Comparison of ENCODE assay signal across 8 mouse cellular contexts in genomic region chr19:36347831-36348160, GRCm38 (mm10). TPM values are rescaled to one million over a fixed set of nuclear protein-coding genes. Genes with fewer than 3 reads are reported as not detected.
DNase-seq lines count a peak whose midpoint lies in the region; ATAC-seq and TF ChIP-seq lines count a peak whose summit lies in the region.

No protein-coding gene starts in this region.

- 1% methylated on average over 11 of the region's 11 CpGs for WGBS in heart, embryonic 15.5 days
- WGBS in bone marrow, adult 2 months: 1% methylated on average over 11 of the region's 11 CpGs
- 2% methylated on average over 11 of the region's 11 CpGs for WGBS in midbrain, embryonic 10.5 days

- intact Hi-C loops in heart, postnatal 25 days (cut with DNase I): loop anchor here (5.0 to 10.0 kb wide), 2 partner anchors 80 to 233 kb away; no protein-coding TSS in a partner anchor
- intact Hi-C loops in heart, postnatal 14 days (cut with DNase I): loop anchor here (5.0 kb wide), 3 partner anchors 80 to 165 kb away; no protein-coding TSS in a partner anchor

- H3K27ac ChIP-seq in heart, embryonic 15.5 days: peak overlapping the region; percentile 89
- H3K27ac ChIP-seq in bone marrow, adult 2 months (ENCODE audit: control insufficient read depth, insufficient read depth, low read depth, low read length, poor library complexity): no peak overlapping the region
- peak overlapping the region; percentile 79; the same call in 1 of the 2 replicates for H3K27ac ChIP-seq in midbrain, embryonic 10.5 days (replicated peaks)

- H3K4me3 ChIP-seq in heart, embryonic 15.5 days: peak overlapping the region; percentile 90
- H3K4me3 ChIP-seq in bone marrow, adult 2 months (replicated peaks; ENCODE audit: control insufficient read depth, low read depth, low read length): peak overlapping the region; percentile 73
- peak overlapping the region; percentile 84 for H3K4me3 ChIP-seq in midbrain, embryonic 10.5 days

- H3K9ac ChIP-seq in heart, embryonic 15.5 days: peak overlapping the region; percentile 80

- H3K4me2 ChIP-seq in heart, embryonic 15.5 days: peak overlapping the region; percentile 96

- H3K36me3 ChIP-seq in heart, embryonic 15.5 days: no peaks in the 10 kb centered on the region
- H3K36me3 ChIP-seq in midbrain, embryonic 10.5 days: no peaks in the 10 kb centered on the region

- TF ChIP-seq CTCF in bone marrow, adult 2 months (IDR thresholded peaks at IDR 0.05; ENCODE audit: control insufficient read depth, insufficient read depth, low read length): no peak

- H3K9me3 ChIP-seq in heart, embryonic 15.5 days (replicated peaks): no peaks in the 10 kb centered on the region
- no peaks in the 10 kb centered on the region for H3K9me3 ChIP-seq in midbrain, embryonic 10.5 days (replicated peaks)

- TF ChIP-seq POLR2A in bone marrow, adult 2 months (IDR thresholded peaks at IDR 0.05; ENCODE audit: borderline replicate concordance, control insufficient read depth, low read depth, low read length): no peak; the same call in 1 of the 2 replicates

- peaks cover 12% of the 10 kb centered on the region for H3K4me1 ChIP-seq in heart, embryonic 15.5 days (replicated peaks)
- no peaks in the 10 kb centered on the region; the same call in 1 of the 2 replicates for H3K4me1 ChIP-seq in bone marrow, adult 2 months (ENCODE audit: control insufficient read depth, insufficient read depth, low read length)
- peaks cover 20% of the 10 kb centered on the region for H3K4me1 ChIP-seq in midbrain, embryonic 10.5 days

- H3K27me3 ChIP-seq in heart, embryonic 15.5 days: peaks cover 13% of the 10 kb centered on the region; the same call in 1 of the 2 replicates
- H3K27me3 ChIP-seq in midbrain, embryonic 10.5 days (ENCODE audit: low read depth, poor library complexity, severe bottlenecking): peaks cover 70% of the 10 kb centered on the region

- ATAC-seq in heart, embryonic 15.5 days (replicated peaks; ENCODE audit: insufficient number of reproducible peaks, insufficient read depth, low FRiP score, low read depth): no peak

- no peak for DNase-seq in heart, postnatal 25 days (ENCODE audit: low spot score)
- peak; percentile 3 to 6 for DNase-seq in heart, postnatal 14 days
- DNase-seq in midbrain, embryonic 10.5 days (ENCODE audit: low spot score): no peak
- no peak for DNase-seq in cerebellum, adult 18-20 months
- no peak for DNase-seq in frontal cortex, postnatal 14 days (ENCODE audit: low spot score in 2 of 2)
- DNase-seq in ovary, postnatal 36 days (ENCODE audit: low spot score): no peak

RNA-seq across cellular contexts. Expression of gene Pcgf5, which starts 0.3 kb away (rescaled TPM):
- 47.3 and 55.4 TPM in 2 replicates for polyA plus RNA-seq in heart, embryonic 15.5 days (2015; fragmentation: Nextera tagmentation; extraction: Ambion mirVana)
- total RNA-seq in heart, postnatal 25 days (2021): 10 to 100 TPM; 70.4 to 74.0 TPM
- 14.7 and 17.8 TPM in 2 replicates for polyA plus RNA-seq in bone marrow, adult 2 months (2011; ENCODE audit: insufficient read depth, insufficient read length, low replicate concordance, missing spikeins)
- total RNA-seq in heart, postnatal 14 days (2021): 10 to 100 TPM; 53.2 to 61.5 TPM
- polyA plus RNA-seq in midbrain, embryonic 10.5 days (2016; fragmentation: Nextera tagmentation; extraction: Ambion mirVana): 10.8 and 11.3 TPM in 2 replicates

Comparison
In these comparisons a context has a peak if more than half of its experiments do, and no peak if none do; other contexts are left out.
1. DNase-seq: peak in heart, postnatal 14 days (2 of 2); none in heart, postnatal 25 days (single experiment), midbrain, embryonic 10.5 days (single experiment), cerebellum, adult 18-20 months (0 of 2), frontal cortex, postnatal 14 days (0 of 2) and ovary, postnatal 36 days (single experiment).
2. Peak in every context shown above with its lines, with median percentiles within 50 percentile points of each other: H3K4me3 ChIP-seq.